Mouse (Mus musculus): ENCODE results near the gene Trim28. TPM values are rescaled to one million over a fixed set of nuclear protein-coding genes. Genes with fewer than 3 reads are reported as not detected.

Trim28 gene
- total and polyA plus RNA-seq, 3 experiments, result 500 to 891 (median 516) TPM

DNA sequence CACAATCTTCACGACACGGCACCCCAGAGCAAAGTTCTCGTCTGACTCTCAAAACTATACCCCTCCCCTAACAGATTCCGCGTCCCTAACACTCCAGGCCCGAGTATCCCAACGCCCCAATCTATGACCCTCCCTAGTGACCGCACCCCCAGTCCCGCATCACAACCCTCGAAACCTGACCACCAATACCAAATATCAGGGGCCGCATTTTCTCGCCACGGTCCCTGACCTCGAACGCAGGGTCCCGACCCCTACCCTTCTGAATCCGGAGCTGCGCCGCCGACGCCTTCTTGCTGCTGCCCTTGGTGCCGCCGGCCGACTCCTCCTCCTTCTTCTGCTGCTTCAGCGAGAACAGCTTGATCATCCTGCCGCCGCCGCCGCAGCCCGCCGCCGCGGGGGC is 38.5 kb downstream of the Trim28 start:
- peaks cover 23 to 35% of the 10 kb centered on the region in 2 experiments for H3K36me3 ChIP-seq (replicated peaks in 1 of 2; ENCODE audit: control insufficient read depth in 1 of 2, insufficient read depth in 1 of 2, low read length in 1 of 2)
- dilution Hi-C loops (cut with MboI; ENCODE audit: extremely low pct_ligation_motif_present, extremely low pct_unique_long_range_greater_than_20kb, low sequenced_read_pairs), result no loop called here

DNA sequence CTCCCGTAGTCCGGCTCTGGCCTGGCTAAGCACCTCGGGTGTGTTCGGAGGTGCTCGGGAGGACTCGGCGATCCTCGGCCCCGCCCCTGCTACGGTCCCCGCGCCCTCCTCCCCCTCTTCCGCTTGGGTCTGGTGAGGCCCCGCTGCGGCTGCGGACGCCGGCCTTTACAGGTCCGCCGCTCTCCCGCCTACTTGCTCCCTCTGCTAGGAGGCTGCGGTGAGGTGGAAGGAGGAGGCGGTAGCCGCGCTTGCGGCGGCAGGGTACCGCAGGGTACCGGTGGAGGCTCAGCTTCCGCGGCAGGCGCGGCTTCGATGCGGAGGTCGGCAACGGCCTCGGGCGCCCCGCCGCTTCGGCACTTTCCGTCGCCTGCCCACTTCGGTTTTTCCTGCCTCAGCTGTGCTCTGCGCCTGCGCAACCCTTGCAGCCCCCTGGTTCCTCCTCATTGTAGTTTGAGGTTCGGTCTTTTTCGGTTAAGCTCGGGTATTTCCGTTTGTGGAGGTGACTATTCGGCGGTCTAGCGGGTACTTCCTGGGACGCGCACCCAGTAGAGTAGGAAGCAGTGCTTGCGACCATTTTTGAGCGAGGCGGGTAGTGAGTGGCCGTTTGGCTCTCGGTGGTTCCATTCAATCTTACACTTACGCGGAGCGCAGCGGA is 39.1 kb downstream of the Trim28 start, which contains the start of gene Ube2m:
Ube2m (minus strand) TSS at position 375 of the 655 bp plus-strand sequence.
- dilution Hi-C loops (cut with MboI; ENCODE audit: extremely low pct_ligation_motif_present, extremely low pct_unique_long_range_greater_than_20kb, low sequenced_read_pairs), result no loop called here
- H3K27ac ChIP-seq (ENCODE audit: insufficient read depth, low read depth), result peak within 1 kb of the TSS; percentile 100
- H3K79me2 ChIP-seq (replicated peaks; ENCODE audit: control insufficient read depth, extremely low read depth, insufficient read depth, poor library complexity, severe bottlenecking), result peaks cover 18% of the 10 kb centered on the region
- peaks cover 15 to 48% of the 10 kb centered on the region in 2 experiments for H3K4me1 ChIP-seq (ENCODE audit: control insufficient read depth in 1 of 2, insufficient read depth in 2 of 2)
- in situ Hi-C loops (cut with MboI; ENCODE audit: low pct_ligation_motif_present, low pct_unique_long_range_greater_than_20kb, low sequenced_read_pairs), result no loop called here
- H3K4me2 ChIP-seq (ENCODE audit: insufficient read depth, low read depth, poor library complexity, severe bottlenecking), result peak within 1 kb of the TSS; percentile 74
- H3K27me3 ChIP-seq (replicated peaks), result no peaks in the 10 kb centered on the region
- peak within 1 kb of the TSS; percentile 97 for H3K9ac ChIP-seq (ENCODE audit: insufficient read depth, low read depth)
- no peaks in the 10 kb centered on the region for H3K9me3 ChIP-seq (replicated peaks; ENCODE audit: low read length)
- H3K36me3 ChIP-seq (replicated peaks in 1 of 2; ENCODE audit: control insufficient read depth in 1 of 2, insufficient read depth in 1 of 2, low read length in 1 of 2), result peaks cover 18 to 33% of the 10 kb centered on the region in 2 experiments
- peak within 1 kb of the TSS; percentile 84 to 92 (median 91) for H3K4me3 ChIP-seq (replicated peaks in 1 of 3; ENCODE audit: low read depth in 2 of 3, low read length in 2 of 3, poor library complexity in 1 of 3)
- DNase-seq (ENCODE audit: extremely low read depth), result peak; percentile 99
- TF ChIP-seq NELFE (IDR thresholded peaks at IDR 0.05; ENCODE audit: low read depth, low read length), result peak; percentile 81; the same call in 1 of the 2 replicates
- no peak for TF ChIP-seq GABPA (IDR thresholded peaks at IDR 0.05; ENCODE audit: insufficient replicate concordance, low read depth, low read length)
- TF ChIP-seq TCF12 (IDR thresholded peaks at IDR 0.05; ENCODE audit: low read depth, low read length), result peak; percentile 81
- no peak for TF ChIP-seq RAD21 (IDR thresholded peaks at IDR 0.05; ENCODE audit: low read depth, low read length)
- TF ChIP-seq ZMIZ1 (IDR thresholded peaks at IDR 0.05; ENCODE audit: low read depth, low read length), result peak; percentile 96
- 0 out of 2 replicates have a peak, but pooled peaks have one; percentile 45 for TF ChIP-seq IRF4 (IDR thresholded peaks at IDR 0.05; ENCODE audit: low read depth, low read length)
- no peak for TF ChIP-seq MAFK (IDR thresholded peaks at IDR 0.05; ENCODE audit: insufficient replicate concordance, low read length)
- peak; percentile 67 for TF ChIP-seq MAZ (IDR thresholded peaks at IDR 0.05; ENCODE audit: low read depth, low read length)
- TF ChIP-seq SIN3A (IDR thresholded peaks at IDR 0.05; ENCODE audit: low read length), result peak; percentile 59; the same call in 1 of the 2 replicates
- no peak for TF ChIP-seq PAX5 (IDR thresholded peaks at IDR 0.05; ENCODE audit: low read length)
- TF ChIP-seq MEF2A (IDR thresholded peaks at IDR 0.05; ENCODE audit: borderline replicate concordance, low read depth, low read length), result no peak
- peak; percentile 67 for TF ChIP-seq HCFC1 (IDR thresholded peaks at IDR 0.05; ENCODE audit: low read depth, low read length)
- TF ChIP-seq MXI1 (IDR thresholded peaks at IDR 0.05; ENCODE audit: low read depth, low read length), result peak; percentile 57; the same call in 1 of the 2 replicates
- peak; percentile 64; the same call in 1 of the 2 replicates for TF ChIP-seq TBP (conservative IDR thresholded peaks at IDR 0.05; ENCODE audit: low read depth, low read length)
- peak; percentile 56; the same call in 1 of the 2 replicates for TF ChIP-seq CHD2 (IDR thresholded peaks at IDR 0.05; ENCODE audit: low read length)
- TF ChIP-seq KAT2A (IDR thresholded peaks at IDR 0.05; ENCODE audit: insufficient replicate concordance, low read length), result 0 out of 2 replicates have a peak, but pooled peaks have one; percentile 70
- no peak for TF ChIP-seq JUND (conservative IDR thresholded peaks at IDR 0.05; ENCODE audit: low read depth, low read length)
- peak; percentile 50 for TF ChIP-seq MAX (IDR thresholded peaks at IDR 0.05; ENCODE audit: low read length)
- no peak for TF ChIP-seq E2F4 (IDR thresholded peaks at IDR 0.05; ENCODE audit: insufficient replicate concordance, low read depth, low read length)
- peak; percentile 92 for TF ChIP-seq ELF1 (IDR thresholded peaks at IDR 0.05; ENCODE audit: low read depth, low read length)
- TF ChIP-seq USF2 (conservative IDR thresholded peaks at IDR 0.05; ENCODE audit: low read depth, low read length), result no peak
- no peak for TF ChIP-seq ZKSCAN1 (IDR thresholded peaks at IDR 0.05; ENCODE audit: borderline replicate concordance, low read depth, low read length)
- TF ChIP-seq MYC (IDR thresholded peaks at IDR 0.05; ENCODE audit: low read depth, low read length), result no peak
- no peak; the same call in 1 of the 2 replicates for TF ChIP-seq ETS1 (conservative IDR thresholded peaks at IDR 0.05; ENCODE audit: low read depth, low read length)
- peak; percentile 94 for TF ChIP-seq POLR2AphosphoS2 (IDR thresholded peaks at IDR 0.05; ENCODE audit: low read depth, low read length)
- TF ChIP-seq POLR2A (IDR thresholded peaks at IDR 0.05; ENCODE audit: low read depth, low read length), result peak; percentile 87
- peak; percentile 76; the same call in 1 of the 2 replicates for TF ChIP-seq UBTF (IDR thresholded peaks at IDR 0.05; ENCODE audit: low read depth, low read length)
- TF ChIP-seq JUN (IDR thresholded peaks at IDR 0.05; ENCODE audit: insufficient read depth, low read depth, low read length), result no peak

More for the DNA sequence above, 38.5 kb downstream of the Trim28 start:
- peaks cover 19 to 55% of the 10 kb centered on the region in 2 experiments for H3K4me1 ChIP-seq (ENCODE audit: control insufficient read depth in 1 of 2, insufficient read depth in 2 of 2)
- H3K4me3 ChIP-seq (replicated peaks in 1 of 3; ENCODE audit: low read depth in 2 of 3, low read length in 2 of 3, poor library complexity in 1 of 3), result peak overlapping the region; percentile 84 to 92 (median 91)
- peak overlapping the region; percentile 69 for H3K4me2 ChIP-seq (ENCODE audit: insufficient read depth, low read depth, poor library complexity, severe bottlenecking)
- H3K9me3 ChIP-seq (replicated peaks; ENCODE audit: low read length), result no peaks in the 10 kb centered on the region
- no peaks in the 10 kb centered on the region for H3K27me3 ChIP-seq (replicated peaks)
- peak overlapping the region; percentile 100 for H3K27ac ChIP-seq (ENCODE audit: insufficient read depth, low read depth)
- H3K79me2 ChIP-seq (replicated peaks; ENCODE audit: control insufficient read depth, extremely low read depth, insufficient read depth, poor library complexity, severe bottlenecking), result peaks cover 20% of the 10 kb centered on the region
- H3K9ac ChIP-seq (ENCODE audit: insufficient read depth, low read depth), result peak overlapping the region; percentile 96
- TF ChIP-seq POLR2A (IDR thresholded peaks at IDR 0.05; ENCODE audit: low read depth, low read length) (no peak), ZKSCAN1 (IDR thresholded peaks at IDR 0.05; ENCODE audit: borderline replicate concordance, low read depth, low read length) (no peak), RCOR1 (conservative IDR thresholded peaks at IDR 0.05; ENCODE audit: low read depth, low read length) (no peak), NELFE (IDR thresholded peaks at IDR 0.05; ENCODE audit: low read depth, low read length) (no peak), ZC3H11A (IDR thresholded peaks at IDR 0.05; ENCODE audit: low read depth, low read length) (no peak), KAT2A (IDR thresholded peaks at IDR 0.05; ENCODE audit: insufficient replicate concordance, low read length) (no peak), SIN3A (IDR thresholded peaks at IDR 0.05; ENCODE audit: low read length) (peak; percentile 73; the same call in 1 of the 2 replicates), TCF12 (IDR thresholded peaks at IDR 0.05; ENCODE audit: low read depth, low read length) (no peak)
- in situ Hi-C loops (cut with MboI; ENCODE audit: low pct_ligation_motif_present, low pct_unique_long_range_greater_than_20kb, low sequenced_read_pairs), result no loop called here
- DNase-seq (ENCODE audit: extremely low read depth), result no peak

Data from CH12.LX (cell line).